Mouse (Mus musculus) C2C12 (cell line): Measurements from ENCODE around the gene A4galt.
"Not testable (repeated sequence)": the region's sequence is repeated elsewhere in the genome, so short reads cannot be mapped to it uniquely, and the experiment has no call there.

Experiments
- CTCF ChIP-seq: IDR thresholded peaks from one replicate; pipeline ENCODE4 v1.5.1; 2011; ENCODE audit not compliant: control insufficient read depth, insufficient read depth, insufficient read length
- FOSL1 ChIP-seq: IDR thresholded peaks from one replicate; pipeline ENCODE4 v1.8.0; 2011; ENCODE audit warnings: mild to moderate bottlenecking, low read length; ENCODE audit not compliant: poor library complexity, insufficient read depth, severe bottlenecking
- MAX ChIP-seq: IDR thresholded peaks from one replicate; pipeline ENCODE4 v1.6.1; 2011; ENCODE audit warnings: mild to moderate bottlenecking, control low read depth
- MYOD1 ChIP-seq: IDR thresholded peaks from one replicate; pipeline ENCODE4 v1.6.1; 2011; ENCODE audit warnings: low read depth; ENCODE audit not compliant: control insufficient read depth, insufficient read length
- USF1 ChIP-seq: IDR thresholded peaks from one replicate; pipeline ENCODE4 v1.6.1; 2011; ENCODE audit warnings: low read depth, mild to moderate bottlenecking, control low read depth, moderate library complexity

- not testable (repeated sequence) for TF ChIP-seq CTCF, MYOD1, FOSL1, USF1, MAX
Measured at GRCm38 (mm10) chr15:83269985-83270384, 18.4 kb upstream of the A4galt start.
